Mouse (Mus musculus) embryonic facial prominence, embryonic 14.5 days (tissue): ENCODE measurements around the gene Rnf182. TPM values are rescaled to one million over a fixed set of nuclear protein-coding genes. Genes with fewer than 3 reads are reported as not detected.

Source experiments
- ATAC-seq: fragments of 200-750 bp; cut with Nextera tagmentation; 2 replicates; pipeline ENCODE4 v1.8.0; 2017; ENCODE audit warnings: low read depth, moderate number of reproducible peaks, moderate TSS enrichment
- DNase-seq: peaks from one replicate; pipeline ENCODE4 v3.0.0-alpha.2; 2015; ENCODE audit warnings: low spot score
- H3K27ac ChIP-seq: fragments of 300-500 bp; sonication (generic); replicated peaks from 2 replicates; pipeline ENCODE4 v1.5.1; 2014; ENCODE audit warnings: low read depth, mild to moderate bottlenecking, low read length, moderate library complexity
- H3K27me3 ChIP-seq: fragments of 300-500 bp; sonication (generic); replicated peaks from 2 replicates; pipeline ENCODE4 v1.6.1; 2014; ENCODE audit warnings: low read length; ENCODE audit not compliant: control insufficient read depth, insufficient read depth
- H3K36me3 ChIP-seq: fragments of 300-500 bp; sonication (generic); 2 replicates; pipeline ENCODE4 v1.6.1; 2014; ENCODE audit warnings: low read length, mixed read lengths; ENCODE audit not compliant: control insufficient read depth, insufficient read depth
- H3K4me1 ChIP-seq: fragments of 300-500 bp; sonication (generic); 2 replicates; pipeline ENCODE4 v1.6.1; 2014; ENCODE audit warnings: antibody characterized with exemption, low read length; ENCODE audit not compliant: control insufficient read depth, insufficient read depth
- H3K4me2 ChIP-seq: fragments of 300-500 bp; sonication (generic); 2 replicates; pipeline ENCODE4 v1.6.1; 2014; ENCODE audit warnings: low read depth, mild to moderate bottlenecking, low read length, moderate library complexity, mixed read lengths
- H3K4me3 ChIP-seq: fragments of 300-500 bp; sonication (generic); 2 replicates; pipeline ENCODE4 v1.5.1; 2014; ENCODE audit warnings: low read depth, mild to moderate bottlenecking, low read length
- H3K9ac ChIP-seq: fragments of 300-500 bp; sonication (generic); 2 replicates; pipeline ENCODE4 v1.6.1; 2014; ENCODE audit warnings: low read depth, mild to moderate bottlenecking, low read length, moderate library complexity, mixed read lengths
- H3K9me3 ChIP-seq: fragments of 300-500 bp; sonication (generic); 2 replicates; pipeline ENCODE4 v1.6.1; 2016; ENCODE audit warnings: low read length; ENCODE audit not compliant: control insufficient read depth
- WGBS: fragments of 180-500 bp; shearing (Covaris S2); extraction: QIAGEN DNeasy Blood & Tissue Kit; methylation state at CpG from one replicate; pipeline ENCODE4 v1.1.7; 2014; 5-methylcytosine and 5-hydroxymethylcytosine counted together
- polyA plus RNA-seq: library from polyadenylated mRNA; unstranded; fragments of >200 nt; fragmentation: Nextera tagmentation; extraction: Ambion mirVana; gene quantifications from 2 replicates; pipeline ENCODE4 v1.2.1, GENCODE M21; 2014

Rnf182 gene
- polyA plus RNA-seq, 1 experiment from 2014 or later = 7.8 TPM

- H3K27me3 ChIP-seq = no peaks in the 10 kb centered on the region; the same call in 1 of the 2 replicates
- DNase-seq (peak; percentile 61), ATAC-seq (no peak)
- H3K36me3 ChIP-seq = no peaks in the 10 kb centered on the region
- 64% methylated on average over 4 of the region's 4 CpGs for WGBS
- no peak overlapping the region for H3K27ac ChIP-seq
- no peak overlapping the region for H3K4me2 ChIP-seq
- no peak overlapping the region for H3K4me3 ChIP-seq
- no peak overlapping the region for H3K9ac ChIP-seq
- no peaks in the 10 kb centered on the region for H3K9me3 ChIP-seq
- H3K4me1 ChIP-seq = no peaks in the 10 kb centered on the region
Observed at GRCm38 (mm10) chr13:43595896-43596295, 19.6 kb upstream of the Rnf182 start.

- DNase-seq (no peak), ATAC-seq (no peak)
- H3K27ac ChIP-seq = no peak overlapping the region
- no peak overlapping the region for H3K4me3 ChIP-seq
- no peaks in the 10 kb centered on the region for H3K9me3 ChIP-seq
- H3K4me2 ChIP-seq = no peak overlapping the region
- H3K27me3 ChIP-seq = no peaks in the 10 kb centered on the region
- WGBS = 89% methylated on average over 6 of the region's 6 CpGs
- H3K9ac ChIP-seq = no peak overlapping the region
- no peaks in the 10 kb centered on the region for H3K36me3 ChIP-seq
- H3K4me1 ChIP-seq = no peaks in the 10 kb centered on the region
Observed at GRCm38 (mm10) chr13:43600967-43601366, 14.5 kb upstream of the Rnf182 start.

GRCm38 (mm10) chr13:43602440-43602839 is 13.1 kb upstream of the Rnf182 start:
- DNase-seq (no peak), ATAC-seq (no peak)
- Histone ChIP-seq H3K4me3 (no peak overlapping the region), H3K36me3 (no peaks in the 10 kb centered on the region), H3K27me3 (no peaks in the 10 kb centered on the region), H3K27ac (no peak overlapping the region), H3K4me2 (no peak overlapping the region), H3K9me3 (no peaks in the 10 kb centered on the region), H3K4me1 (no peaks in the 10 kb centered on the region), H3K9ac (no peak overlapping the region)
- 95% methylated on average over 2 of the region's 2 CpGs for WGBS

GRCm38 (mm10) chr13:43603042-43603441 is 12.5 kb upstream of the Rnf182 start:
- DNase-seq = peak; percentile 51
- H3K9me3 ChIP-seq = no peaks in the 10 kb centered on the region
- no peak overlapping the region for H3K4me2 ChIP-seq
- no peaks in the 10 kb centered on the region for H3K4me1 ChIP-seq
- H3K36me3 ChIP-seq = no peaks in the 10 kb centered on the region
- ATAC-seq = 0 out of 2 replicates have a peak, but pooled peaks have one; percentile 44
- no peak overlapping the region for H3K4me3 ChIP-seq
- no peak overlapping the region for H3K9ac ChIP-seq
- H3K27ac ChIP-seq = no peak overlapping the region
- H3K27me3 ChIP-seq = no peaks in the 10 kb centered on the region
- WGBS = 67% methylated on average over 13 of the region's 13 CpGs

GRCm38 (mm10) chr13:43608854-43609253 is 6.7 kb upstream of the Rnf182 start:
- Histone ChIP-seq H3K9ac (no peak overlapping the region), H3K9me3 (no peaks in the 10 kb centered on the region), H3K27me3 (no peaks in the 10 kb centered on the region), H3K4me2 (no peak overlapping the region), H3K36me3 (no peaks in the 10 kb centered on the region), H3K4me3 (no peak overlapping the region), H3K4me1 (peaks cover 6% of the 10 kb centered on the region; the same call in 1 of the 2 replicates), H3K27ac (no peak overlapping the region)
- WGBS = 57% methylated on average over 6 of the region's 6 CpGs
- ATAC-seq (no peak), DNase-seq (no peak)

- WGBS = 45% methylated on average over 6 of the region's 6 CpGs
- no peaks in the 10 kb centered on the region for H3K9me3 ChIP-seq
- no peak overlapping the region for H3K27ac ChIP-seq
- peaks cover 11% of the 10 kb centered on the region; the same call in 1 of the 2 replicates for H3K4me1 ChIP-seq
- no peak overlapping the region for H3K4me3 ChIP-seq
- H3K27me3 ChIP-seq = no peaks in the 10 kb centered on the region
- no peaks in the 10 kb centered on the region for H3K36me3 ChIP-seq
- no peak for ATAC-seq
- H3K4me2 ChIP-seq = no peak overlapping the region
- no peak overlapping the region for H3K9ac ChIP-seq
- DNase-seq = peak; percentile 54
Observed at GRCm38 (mm10) chr13:43612040-43612439, 3.5 kb upstream of the Rnf182 start.

- H3K36me3 ChIP-seq = no peaks in the 10 kb centered on the region
- WGBS = 87% methylated on average over 3 of the region's 3 CpGs
- H3K27ac ChIP-seq = no peak overlapping the region
- no peak overlapping the region for H3K4me2 ChIP-seq
- no peaks in the 10 kb centered on the region for H3K27me3 ChIP-seq
- no peak overlapping the region for H3K4me3 ChIP-seq
- DNase-seq (no peak), ATAC-seq (no peak)
- no peaks in the 10 kb centered on the region for H3K9me3 ChIP-seq
- H3K9ac ChIP-seq = no peak overlapping the region
- peaks cover 11% of the 10 kb centered on the region; the same call in 1 of the 2 replicates for H3K4me1 ChIP-seq
Observed at GRCm38 (mm10) chr13:43614667-43615066, 843 bp upstream of the Rnf182 start.

GRCm38 (mm10) chr13:43615194-43615576 is 325 bp upstream of the Rnf182 start:
- 29% methylated on average over 9 of the region's 9 CpGs for WGBS
- H3K4me3 ChIP-seq = peak overlapping the region; percentile 72
- no peaks in the 10 kb centered on the region for H3K27me3 ChIP-seq
- H3K27ac ChIP-seq = peak overlapping the region; percentile 62; the same call in 1 of the 2 replicates
- no peaks in the 10 kb centered on the region for H3K36me3 ChIP-seq
- no peaks in the 10 kb centered on the region for H3K9me3 ChIP-seq
- no peak for DNase-seq
- H3K9ac ChIP-seq = peak overlapping the region; percentile 85
- peaks cover 11% of the 10 kb centered on the region; the same call in 1 of the 2 replicates for H3K4me1 ChIP-seq
- H3K4me2 ChIP-seq = peak overlapping the region; percentile 83
- peak; percentile 3; the same call in 1 of the 2 replicates for ATAC-seq

- no peak for DNase-seq
- 22% methylated on average over 6 of the region's 6 CpGs for WGBS
Observed at GRCm38 (mm10) chr13:43616551-43616950, 1.0 kb downstream of the Rnf182 start.

More at GRCm38 (mm10) chr13:43616551-43616950, 1.0 kb downstream of the Rnf182 start:
- Histone ChIP-seq H3K4me3 (peak overlapping the region; percentile 72), H3K27ac (no peak overlapping the region), H3K4me1 (peaks cover 9% of the 10 kb centered on the region; the same call in 1 of the 2 replicates), H3K4me2 (peak overlapping the region; percentile 83), H3K9me3 (no peaks in the 10 kb centered on the region), H3K27me3 (no peaks in the 10 kb centered on the region), H3K36me3 (no peaks in the 10 kb centered on the region), H3K9ac (peak overlapping the region; percentile 85)
- ATAC-seq = no peak
